Mouse (Mus musculus) limb, embryonic 13.5 days (tissue): ENCODE measurements at regions not wholly inside any gene's neighbourhood (a gene's known extent, or its start where the extent isn't known, plus 50 kb on each side); places are given as distances from the start of the nearest gene placed in this dataset.

Experiments
- ATAC-seq: fragments of 200-750 bp; cut with Nextera tagmentation; 2 replicates; pipeline ENCODE4 v1.8.0; 2017; ENCODE audit warnings: low read depth, moderate number of reproducible peaks, moderate TSS enrichment; ENCODE audit not compliant: low FRiP score
- H3K27ac ChIP-seq: fragments of 300-500 bp; sonication (generic); 2 replicates; pipeline ENCODE4 v1.5.1; 2015; ENCODE audit warnings: inconsistent platforms, mild to moderate bottlenecking, moderate library complexity
- H3K27me3 ChIP-seq: fragments of 300-500 bp; sonication (generic); 2 replicates; pipeline ENCODE4 v1.6.1; 2015; ENCODE audit warnings: mild to moderate bottlenecking, inconsistent platforms
- H3K36me3 ChIP-seq: fragments of 300-500 bp; sonication (generic); 2 replicates; pipeline ENCODE4 v1.6.1; 2015; ENCODE audit warnings: inconsistent platforms, mild to moderate bottlenecking, moderate library complexity
- H3K4me1 ChIP-seq: fragments of 300-500 bp; sonication (generic); 2 replicates; pipeline ENCODE4 v1.6.1; 2015; ENCODE audit warnings: inconsistent platforms
- H3K4me2 ChIP-seq: fragments of 300-500 bp; sonication (generic); replicated peaks from 2 replicates; pipeline ENCODE4 v1.6.1; 2015; ENCODE audit warnings: inconsistent platforms, mild to moderate bottlenecking, moderate library complexity
- H3K4me3 ChIP-seq: fragments of 300-500 bp; sonication (generic); 2 replicates; pipeline ENCODE4 v1.5.1; 2015; ENCODE audit warnings: moderate library complexity, mild to moderate bottlenecking, inconsistent platforms
- H3K9ac ChIP-seq: fragments of 300-500 bp; sonication (generic); 2 replicates; pipeline ENCODE4 v1.6.1; 2015; ENCODE audit warnings: mild to moderate bottlenecking, inconsistent platforms
- H3K9me3 ChIP-seq: fragments of 300-500 bp; sonication (generic); 2 replicates; pipeline ENCODE4 v1.6.1; 2016; ENCODE audit warnings: inconsistent platforms
- WGBS: fragments of 180-500 bp; shearing (Covaris S2); methylation state at CpG from one replicate; pipeline ENCODE4 v1.1.7; 2015; 5-methylcytosine and 5-hydroxymethylcytosine counted together

GRCm38 (mm10) chr8:89325248-89325645 lies 281.3 kb upstream of the Sall1 start:
- Histone ChIP-seq H3K27me3 (no peaks in the 10 kb centered on the region), H3K36me3 (no peaks in the 10 kb centered on the region), H3K9ac (no peak overlapping the region), H3K4me1 (no peaks in the 10 kb centered on the region), H3K27ac (no peak overlapping the region), H3K9me3 (no peaks in the 10 kb centered on the region), H3K4me2 (no peak overlapping the region), H3K4me3 (no peak overlapping the region)
- 89% methylated on average over 5 of the region's 5 CpGs for WGBS
- ATAC-seq, result no peak

DNA sequence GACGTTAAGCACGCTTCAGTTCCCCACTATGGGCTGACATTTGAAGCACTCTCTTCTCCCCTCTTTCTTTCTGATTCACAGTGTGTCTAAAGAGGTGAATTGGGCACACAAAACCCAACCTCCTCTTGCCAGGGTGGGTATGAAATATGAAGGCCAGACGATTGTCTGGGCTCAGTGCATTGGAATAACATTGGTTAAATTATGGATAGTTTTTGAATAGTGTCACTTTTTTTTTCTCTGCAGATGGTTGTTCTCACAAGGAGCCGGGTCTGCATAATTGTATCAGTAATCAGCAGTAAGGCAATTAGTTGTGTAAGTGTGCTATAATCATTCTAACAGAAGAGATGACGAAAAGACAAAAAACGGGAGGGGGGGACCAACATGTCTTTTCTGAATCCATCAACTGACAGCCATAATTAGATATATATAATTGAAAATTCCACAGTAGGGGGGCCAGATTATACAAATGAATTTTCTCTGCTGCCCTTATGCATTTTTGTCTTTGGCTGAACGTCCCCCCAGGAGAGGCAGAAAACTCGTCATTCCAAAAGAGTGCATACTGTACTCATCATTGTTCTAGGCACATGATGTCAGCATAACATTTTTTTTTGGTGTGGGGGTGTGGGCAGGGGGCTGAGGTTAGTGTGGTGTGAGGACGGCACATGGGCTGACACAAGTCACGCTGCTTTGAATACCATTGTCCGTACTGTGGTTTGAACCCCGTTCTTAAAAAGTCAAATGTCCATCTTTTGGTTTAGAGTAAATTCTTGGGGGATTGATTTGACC lies 280.7 kb upstream of the Sall1 start:
- H3K4me1 ChIP-seq, result no peaks in the 10 kb centered on the region
- H3K36me3 ChIP-seq, result no peaks in the 10 kb centered on the region
- no peaks in the 10 kb centered on the region for H3K9me3 ChIP-seq
- H3K4me2 ChIP-seq, result no peak overlapping the region
- no peak overlapping the region for H3K9ac ChIP-seq
- H3K4me3 ChIP-seq, result no peak overlapping the region
- ATAC-seq, result no peak
- 82% methylated on average over 12 of the region's 12 CpGs for WGBS
- H3K27me3 ChIP-seq, result no peaks in the 10 kb centered on the region
- H3K27ac ChIP-seq, result no peak overlapping the region

DNA sequence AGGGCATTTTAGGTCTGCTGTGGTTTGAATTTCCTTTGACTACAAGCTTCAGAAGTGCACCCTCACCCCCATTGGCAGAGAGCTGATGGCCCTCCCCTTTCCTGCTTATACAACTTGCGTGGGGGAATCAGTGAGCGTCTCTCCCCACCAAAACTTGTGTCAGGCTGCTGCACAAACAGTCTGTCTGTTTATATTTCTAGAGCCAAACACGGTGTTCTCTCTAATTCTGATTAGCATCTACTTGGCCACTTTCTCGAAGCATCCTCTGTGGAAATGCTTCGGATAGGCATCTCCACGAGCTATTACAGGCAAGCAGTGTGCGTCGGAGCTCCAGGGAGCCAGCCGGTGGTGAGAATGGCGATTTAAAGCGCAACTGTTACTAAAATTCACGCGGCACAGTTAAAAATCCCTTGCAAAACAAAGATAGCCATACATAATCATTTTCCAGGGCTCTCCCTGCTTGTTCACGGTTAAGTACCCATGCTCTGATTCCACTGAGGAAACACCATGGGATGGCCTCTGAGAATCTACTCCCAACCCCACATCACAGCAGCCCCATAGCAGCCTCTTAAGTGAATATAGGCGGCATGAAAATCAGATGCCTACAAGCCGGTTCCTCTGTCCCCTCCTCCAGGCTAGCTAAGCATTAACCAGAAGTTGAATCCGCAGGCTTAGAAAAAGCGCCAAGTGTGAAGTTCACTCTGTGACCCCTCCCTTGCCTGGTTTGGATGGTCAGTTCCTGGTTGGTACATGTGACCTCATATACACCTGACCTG lies 273.7 kb upstream of the Sall1 start:
- Histone ChIP-seq H3K27me3 (no peaks in the 10 kb centered on the region), H3K4me3 (peak overlapping the region; percentile 17), H3K4me2 (peak overlapping the region; percentile 54), H3K27ac (no peak overlapping the region), H3K36me3 (no peaks in the 10 kb centered on the region), H3K4me1 (peaks cover 14% of the 10 kb centered on the region; the same call in 1 of the 2 replicates), H3K9ac (peak overlapping the region; percentile 40; the same call in 1 of the 2 replicates), H3K9me3 (no peaks in the 10 kb centered on the region)
- WGBS, result 39% methylated on average over 18 of the region's 18 CpGs
- no peak for ATAC-seq

DNA sequence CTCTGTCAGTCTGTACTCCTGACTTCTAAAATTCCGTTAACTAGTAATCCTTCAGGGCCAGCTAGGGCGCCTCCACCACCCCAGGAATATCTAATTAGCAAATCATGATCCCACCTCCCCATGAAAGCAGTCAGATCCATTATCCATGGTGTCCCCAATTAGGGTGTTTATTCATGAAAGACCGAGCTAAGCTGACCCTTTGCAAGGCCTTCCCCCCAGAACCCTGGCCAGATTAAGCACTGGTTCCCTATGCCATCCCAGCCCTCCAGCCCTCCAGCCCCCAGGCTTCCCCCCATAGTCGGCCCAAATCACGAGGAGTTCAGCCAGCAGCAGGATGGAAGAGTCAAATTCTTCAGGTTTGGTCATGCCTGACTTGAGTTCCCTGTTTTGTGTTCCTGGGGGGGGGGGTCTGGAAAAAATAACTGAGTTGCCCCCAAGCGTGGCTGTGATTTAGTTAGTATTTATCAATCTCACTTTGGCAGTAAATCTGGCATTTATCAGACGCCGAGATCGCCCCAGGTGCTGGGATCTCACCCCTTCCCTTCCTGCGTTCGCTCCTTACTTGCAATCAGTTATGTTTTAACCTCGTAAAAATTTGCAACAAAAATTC lies 272.7 kb upstream of the Sall1 start:
- no peaks in the 10 kb centered on the region for H3K36me3 ChIP-seq
- no peak overlapping the region for H3K4me2 ChIP-seq

DNA sequence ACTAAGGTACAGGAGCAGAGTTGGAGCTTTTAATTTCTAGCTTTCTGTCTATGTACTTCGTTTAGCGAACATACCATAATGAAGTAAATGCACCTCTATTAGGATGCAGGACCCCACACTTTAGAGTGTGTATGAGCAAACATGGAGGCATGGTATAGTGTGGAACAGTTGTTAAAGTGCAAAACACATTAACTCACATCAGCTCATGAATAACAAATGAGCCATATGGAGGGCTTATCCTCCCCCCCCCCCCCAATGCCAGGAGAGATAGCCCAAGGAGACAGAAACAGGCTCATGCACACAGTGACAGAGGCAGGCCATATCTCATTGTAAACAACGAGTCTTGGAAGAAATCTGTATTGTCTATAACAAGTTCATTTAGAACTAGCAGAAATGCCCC lies 270.9 kb upstream of the Sall1 start:
- 82% methylated on average over 3 of the region's 3 CpGs for WGBS
- no peak overlapping the region for H3K27ac ChIP-seq
- ATAC-seq, result no peak
- H3K27me3 ChIP-seq, result no peaks in the 10 kb centered on the region
- no peak overlapping the region for H3K4me3 ChIP-seq
- H3K9me3 ChIP-seq, result no peaks in the 10 kb centered on the region
- H3K4me2 ChIP-seq, result no peak overlapping the region
- peaks cover 19% of the 10 kb centered on the region for H3K4me1 ChIP-seq
- no peak overlapping the region for H3K9ac ChIP-seq
- no peaks in the 10 kb centered on the region for H3K36me3 ChIP-seq

More for the DNA sequence above, 272.7 kb upstream of the Sall1 start:
- Histone ChIP-seq H3K27ac (no peak overlapping the region), H3K4me3 (no peak overlapping the region), H3K4me1 (peaks cover 14% of the 10 kb centered on the region; the same call in 1 of the 2 replicates), H3K27me3 (no peaks in the 10 kb centered on the region), H3K9ac (no peak overlapping the region), H3K9me3 (no peaks in the 10 kb centered on the region)
- WGBS, result 48% methylated on average over 12 of the region's 12 CpGs
- no peak for ATAC-seq

- Histone ChIP-seq H3K27me3 (0 out of 2 replicates have a peak, but pooled peaks cover 2% of the 10 kb centered on the region), H3K9me3 (no peaks in the 10 kb centered on the region), H3K4me3 (no peak overlapping the region), H3K4me1 (peaks cover 17% of the 10 kb centered on the region), H3K4me2 (no peak overlapping the region), H3K27ac (no peak overlapping the region), H3K36me3 (no peaks in the 10 kb centered on the region), H3K9ac (no peak overlapping the region)
- 27% methylated on average over 5 of the region's 5 CpGs for WGBS
- ATAC-seq, result no peak
These were observed 266.8 kb upstream of the Sall1 start for GRCm38 (mm10) chr8:89310696-89311214.

- Histone ChIP-seq H3K4me3 (no peak overlapping the region), H3K9me3 (no peaks in the 10 kb centered on the region), H3K4me2 (no peak overlapping the region), H3K36me3 (no peaks in the 10 kb centered on the region), H3K4me1 (peaks cover 17% of the 10 kb centered on the region), H3K27me3 (0 out of 2 replicates have a peak, but pooled peaks cover 5% of the 10 kb centered on the region), H3K27ac (no peak overlapping the region), H3K9ac (no peak overlapping the region)
- WGBS, result 21% methylated on average over 4 of the region's 4 CpGs
- ATAC-seq, result no peak
These were observed 265.6 kb upstream of the Sall1 start for GRCm38 (mm10) chr8:89309591-89309990.

DNA sequence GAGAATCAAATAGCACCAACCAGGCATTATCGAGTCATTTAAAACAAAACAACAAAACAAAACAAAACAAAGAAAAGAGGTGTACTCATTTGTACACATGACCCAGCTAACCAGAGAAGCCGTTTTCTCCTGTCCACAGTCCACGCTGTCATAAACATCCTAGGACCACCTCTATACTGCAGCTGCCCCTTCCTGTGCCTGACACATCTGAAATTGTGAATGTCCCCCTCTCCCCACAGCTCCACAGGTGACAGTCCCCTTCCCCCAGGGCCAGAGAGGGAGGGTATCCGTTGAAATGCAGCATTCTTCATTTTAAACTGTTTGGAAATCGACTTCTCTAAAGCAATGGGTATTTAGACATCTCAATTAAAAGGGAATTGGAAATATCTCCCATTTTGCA lies 265.0 kb upstream of the Sall1 start:
- H3K9me3 ChIP-seq, result no peaks in the 10 kb centered on the region
- no peak overlapping the region for H3K9ac ChIP-seq
- ATAC-seq, result no peak
- H3K4me1 ChIP-seq, result peaks cover 17% of the 10 kb centered on the region
- 0 out of 2 replicates have a peak, but pooled peaks cover 5% of the 10 kb centered on the region for H3K27me3 ChIP-seq
- no peak overlapping the region for H3K4me3 ChIP-seq
- no peak overlapping the region for H3K4me2 ChIP-seq
- 30% methylated on average over 5 of the region's 5 CpGs for WGBS
- H3K27ac ChIP-seq, result no peak overlapping the region
- H3K36me3 ChIP-seq, result no peaks in the 10 kb centered on the region

GRCm38 (mm10) chr8:89308532-89308931 lies 264.6 kb upstream of the Sall1 start:
- Histone ChIP-seq H3K4me3 (no peak overlapping the region), H3K4me1 (peaks cover 17% of the 10 kb centered on the region), H3K9me3 (no peaks in the 10 kb centered on the region), H3K36me3 (no peaks in the 10 kb centered on the region), H3K4me2 (no peak overlapping the region), H3K27ac (no peak overlapping the region), H3K9ac (no peak overlapping the region), H3K27me3 (0 out of 2 replicates have a peak, but pooled peaks cover 5% of the 10 kb centered on the region)
- ATAC-seq, result no peak
- WGBS, result 52% methylated on average over 8 of the region's 8 CpGs

- Histone ChIP-seq H3K36me3 (no peaks in the 10 kb centered on the region), H3K4me3 (no peak overlapping the region), H3K4me2 (no peak overlapping the region), H3K9ac (no peak overlapping the region), H3K27ac (no peak overlapping the region), H3K27me3 (0 out of 2 replicates have a peak, but pooled peaks cover 5% of the 10 kb centered on the region), H3K4me1 (peaks cover 17% of the 10 kb centered on the region), H3K9me3 (no peaks in the 10 kb centered on the region)
- 36% methylated on average over 10 of the region's 10 CpGs for WGBS
- ATAC-seq, result no peak
These were observed 263.6 kb upstream of the Sall1 start for GRCm38 (mm10) chr8:89307601-89308000.

DNA sequence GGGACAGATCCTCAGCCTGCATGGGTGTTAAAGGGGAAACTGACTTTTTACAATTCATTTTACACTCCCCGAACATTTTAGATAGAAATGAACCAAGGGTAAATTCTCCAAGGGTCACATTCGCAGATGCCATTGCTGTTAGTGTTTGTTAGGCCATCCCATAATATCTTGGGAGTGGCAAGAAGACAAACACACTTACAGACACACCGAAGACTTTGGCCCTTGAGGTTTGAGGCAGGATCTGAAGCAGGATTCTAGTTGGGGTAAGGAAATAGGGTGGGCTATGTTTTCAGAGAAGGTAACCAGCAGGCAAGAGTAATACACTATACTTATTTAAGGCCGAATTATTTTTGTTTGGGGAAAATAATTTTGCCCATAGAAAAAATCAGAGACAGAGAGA lies 263.1 kb upstream of the Sall1 start:
- H3K9ac ChIP-seq, result no peak overlapping the region
- WGBS, result 80% methylated on average over 4 of the region's 4 CpGs
- H3K27me3 ChIP-seq, result 0 out of 2 replicates have a peak, but pooled peaks cover 5% of the 10 kb centered on the region
- no peaks in the 10 kb centered on the region for H3K36me3 ChIP-seq
- H3K4me1 ChIP-seq, result peaks cover 17% of the 10 kb centered on the region
- no peak for ATAC-seq
- H3K4me2 ChIP-seq, result no peak overlapping the region
- no peaks in the 10 kb centered on the region for H3K9me3 ChIP-seq
- no peak overlapping the region for H3K4me3 ChIP-seq
- H3K27ac ChIP-seq, result no peak overlapping the region

DNA sequence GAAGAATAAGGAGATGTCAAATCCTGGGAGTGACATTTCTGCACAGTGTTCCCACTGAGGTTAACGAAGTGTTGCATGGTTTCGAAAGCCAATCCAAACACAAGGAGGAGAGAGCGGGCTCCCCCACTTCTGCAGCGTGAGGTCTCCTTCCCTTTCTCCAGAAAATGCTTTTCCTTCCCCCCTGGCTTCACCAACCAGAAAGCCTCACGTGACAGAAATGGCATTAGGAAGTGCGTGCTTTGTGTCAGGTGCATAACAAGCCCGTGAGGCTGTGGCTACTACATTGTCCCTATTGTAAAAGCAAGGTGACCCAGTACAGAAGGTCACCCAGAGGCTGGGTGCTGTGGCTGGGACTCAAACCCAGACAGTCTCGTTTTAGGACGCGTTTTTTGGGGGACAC lies 260.2 kb upstream of the Sall1 start:
- 76% methylated on average over 10 of the region's 10 CpGs for WGBS
- ATAC-seq, result no peak

More for the DNA sequence above, 260.2 kb upstream of the Sall1 start:
- Histone ChIP-seq H3K27ac (no peak overlapping the region), H3K4me1 (peaks cover 12% of the 10 kb centered on the region), H3K27me3 (0 out of 2 replicates have a peak, but pooled peaks cover 5% of the 10 kb centered on the region), H3K9ac (no peak overlapping the region), H3K4me2 (no peak overlapping the region), H3K4me3 (no peak overlapping the region), H3K36me3 (no peaks in the 10 kb centered on the region), H3K9me3 (no peaks in the 10 kb centered on the region)
